Mouse (Mus musculus) heart, embryonic 10.5 days (tissue): ENCODE measurements around the gene Kcnh2. TPM values are rescaled to one million over a fixed set of nuclear protein-coding genes. Genes with fewer than 3 reads are reported as not detected.

Experiments used
- DNase-seq: peaks from one replicate; pipeline ENCODE4 v3.0.0-alpha.2; 2017; ENCODE audit warnings: low spot score
- H3K27ac ChIP-seq: fragments of 300-500 bp; sonication (generic); 2 replicates; pipeline ENCODE4 v1.5.1; 2016; ENCODE audit warnings: mild to moderate bottlenecking
- H3K27me3 ChIP-seq: fragments of 300-500 bp; sonication (generic); 2 replicates; pipeline ENCODE4 v1.6.1; 2016; ENCODE audit warnings: mild to moderate bottlenecking; ENCODE audit not compliant: poor library complexity, insufficient read depth, severe bottlenecking
- H3K36me3 ChIP-seq: fragments of 300-500 bp; sonication (generic); 2 replicates; pipeline ENCODE4 v1.6.1; 2016; ENCODE audit warnings: mild to moderate bottlenecking, moderate library complexity
- H3K4me1 ChIP-seq: fragments of 300-500 bp; sonication (generic); 2 replicates; pipeline ENCODE4 v1.6.1; 2016; ENCODE audit warnings: mild to moderate bottlenecking
- H3K4me3 ChIP-seq: fragments of 300-500 bp; sonication (generic); 2 replicates; pipeline ENCODE4 v1.5.1; 2016; ENCODE audit warnings: mild to moderate bottlenecking, moderate library complexity
- H3K9me3 ChIP-seq: fragments of 300-500 bp; sonication (generic); 2 replicates; pipeline ENCODE4 v1.6.1; 2016; ENCODE audit warnings: mild to moderate bottlenecking, moderate library complexity
- WGBS: fragments of 180-500 bp; shearing (Covaris S2); methylation state at CpG from one replicate; pipeline ENCODE4 v1.1.7; 2016; 5-methylcytosine and 5-hydroxymethylcytosine counted together
- polyA plus RNA-seq: library from polyadenylated mRNA; unstranded; fragments of >200 nt; fragmentation: Nextera tagmentation; extraction: Ambion mirVana; gene quantifications from 2 replicates; pipeline ENCODE4 v1.2.1, GENCODE M21; 2016

Kcnh2 gene
- polyA plus RNA-seq, 1 experiment from 2014 or later: 28.8 TPM

DNA sequence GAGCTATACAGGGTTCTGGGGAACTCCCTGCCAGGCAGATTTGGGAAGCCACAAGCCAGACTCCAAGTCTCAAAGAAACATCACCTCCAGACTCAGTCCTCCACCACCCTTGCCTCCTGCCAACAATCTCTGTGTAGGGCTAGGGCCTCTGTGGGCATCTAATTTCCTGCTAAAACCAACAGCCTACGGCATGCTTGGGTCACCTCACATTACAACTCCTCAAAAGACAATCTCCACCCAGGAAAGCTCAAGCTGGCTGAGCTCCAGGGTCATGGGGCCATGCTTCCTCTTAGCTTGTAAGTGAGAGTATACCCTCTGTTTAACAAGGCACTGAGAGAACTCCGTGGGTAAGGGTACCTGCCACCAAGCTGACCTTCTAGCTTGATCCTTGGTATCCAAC is 13.6 kb downstream of the Kcnh2 start:
- DNase-seq: no peak
- 37% methylated on average over 2 of the region's 2 CpGs for WGBS
- H3K4me3 ChIP-seq: peak overlapping the region; percentile 30
- H3K36me3 ChIP-seq: peaks cover 22% of the 10 kb centered on the region
- peaks cover 88% of the 10 kb centered on the region for H3K4me1 ChIP-seq
- H3K9me3 ChIP-seq: no peaks in the 10 kb centered on the region
- no peaks in the 10 kb centered on the region for H3K27me3 ChIP-seq
- H3K27ac ChIP-seq: peak overlapping the region; percentile 79

DNA sequence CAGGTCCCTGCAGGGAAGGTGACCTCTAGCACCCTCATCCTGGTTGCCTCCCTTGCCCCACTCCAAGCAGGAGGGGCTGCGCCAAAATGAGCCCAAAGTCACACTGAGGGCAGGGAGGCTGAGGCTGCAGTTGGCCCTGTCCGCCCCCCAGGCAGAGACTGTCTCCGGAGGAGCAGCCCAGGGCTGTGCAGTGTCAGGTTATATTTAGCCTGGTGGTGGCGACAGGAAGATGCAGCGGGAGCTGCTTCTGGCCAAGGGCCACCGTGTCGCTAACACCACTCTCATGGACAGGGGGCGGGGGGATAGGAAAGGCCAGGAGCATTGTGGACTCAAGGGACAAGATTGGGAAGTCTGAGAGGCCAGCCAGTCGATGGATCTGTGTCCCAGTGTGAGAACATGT is 14.0 kb downstream of the Kcnh2 start:
- peak overlapping the region; percentile 30 for H3K4me3 ChIP-seq
- peaks cover 26% of the 10 kb centered on the region for H3K36me3 ChIP-seq
- H3K4me1 ChIP-seq: peaks cover 87% of the 10 kb centered on the region
- WGBS: 10% methylated on average over 9 of the region's 9 CpGs
- no peaks in the 10 kb centered on the region for H3K27me3 ChIP-seq
- peak; percentile 95 for DNase-seq
- no peaks in the 10 kb centered on the region for H3K9me3 ChIP-seq
- peak overlapping the region; percentile 79 for H3K27ac ChIP-seq

DNA sequence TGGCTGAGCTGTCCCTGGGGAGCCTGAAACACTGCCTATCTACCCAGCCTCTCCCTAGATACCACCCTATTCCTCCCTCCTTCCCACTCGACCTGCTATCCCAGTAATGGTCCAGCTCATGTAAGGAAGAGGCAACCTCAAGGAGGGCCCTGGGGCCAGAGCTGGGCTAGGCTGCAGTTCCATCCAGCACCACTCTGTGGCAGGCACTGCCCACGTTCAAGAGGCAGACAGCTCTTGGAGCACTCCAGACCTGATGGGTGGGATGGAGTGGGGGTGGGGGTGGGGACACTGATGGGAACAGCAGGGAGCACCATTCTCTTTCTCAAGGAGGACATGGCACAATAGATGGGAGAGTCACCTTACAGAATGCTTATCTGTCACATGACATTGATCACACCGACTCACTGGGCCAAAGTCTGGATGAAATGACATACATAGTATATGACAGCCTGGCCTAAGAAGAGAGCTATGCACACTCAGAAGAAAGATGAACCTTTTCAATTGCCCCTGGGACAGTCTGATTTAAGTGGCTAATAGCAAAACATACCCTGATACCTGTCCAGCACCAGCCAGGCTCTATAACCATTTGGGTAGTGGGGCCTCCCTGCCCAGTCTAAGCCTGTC is 15.4 kb downstream of the Kcnh2 start:
- 19% methylated on average over 3 of the region's 3 CpGs for WGBS
- H3K27me3 ChIP-seq: no peaks in the 10 kb centered on the region
- H3K9me3 ChIP-seq: no peaks in the 10 kb centered on the region
- DNase-seq: peak; percentile 91
- H3K36me3 ChIP-seq: peaks cover 40% of the 10 kb centered on the region
- peaks cover 87% of the 10 kb centered on the region for H3K4me1 ChIP-seq
- peak overlapping the region; percentile 83 for H3K27ac ChIP-seq
- H3K4me3 ChIP-seq: no peak overlapping the region

DNA sequence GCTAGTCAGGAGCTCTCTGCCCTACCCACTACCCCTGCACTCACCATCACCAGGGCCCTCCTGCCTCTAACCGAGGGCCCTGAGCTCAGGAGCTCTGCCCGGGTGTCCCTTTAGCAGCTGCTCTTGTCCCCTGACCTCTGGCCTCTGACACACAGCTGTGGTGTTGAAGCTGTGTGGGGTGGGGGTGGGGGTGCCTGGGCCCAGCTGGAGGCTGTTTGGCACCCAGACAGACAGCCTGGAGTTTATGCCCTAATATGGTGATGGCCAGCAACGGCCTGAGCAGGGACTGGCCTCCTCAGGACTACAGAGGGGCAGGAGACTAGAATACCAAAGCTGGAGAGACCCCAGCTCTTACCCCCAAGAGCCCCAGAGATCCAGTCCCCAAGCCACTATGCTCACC is 16.7 kb downstream of the Kcnh2 start:
- peak overlapping the region; percentile 83 for H3K27ac ChIP-seq
- DNase-seq: no peak
- 16% methylated on average over 3 of the region's 3 CpGs for WGBS
- H3K27me3 ChIP-seq: no peaks in the 10 kb centered on the region
- H3K4me1 ChIP-seq: peaks cover 94% of the 10 kb centered on the region
- H3K4me3 ChIP-seq: 0 out of 2 replicates have a peak overlapping the region, but pooled peaks have one; percentile 7
- peaks cover 46% of the 10 kb centered on the region for H3K36me3 ChIP-seq
- no peaks in the 10 kb centered on the region for H3K9me3 ChIP-seq

DNA sequence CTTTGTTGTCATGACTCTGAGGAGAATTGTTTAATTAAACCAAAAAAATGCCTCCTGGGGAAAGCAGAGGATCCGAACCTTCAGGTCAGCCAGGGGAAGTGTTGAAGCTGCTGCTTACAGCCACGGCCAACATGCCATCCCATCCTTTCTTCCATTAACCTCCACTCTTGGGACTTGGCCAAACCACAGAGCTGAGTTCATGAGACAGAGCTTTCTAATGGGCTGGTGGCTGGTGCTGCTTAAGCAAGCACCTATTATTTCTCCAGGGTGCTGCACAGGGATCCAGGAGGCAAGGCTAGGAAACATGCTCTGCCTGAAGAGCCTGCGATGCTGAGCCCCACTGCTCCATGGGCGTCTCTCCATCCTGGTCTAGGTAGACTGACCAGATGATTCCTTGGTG is 19.0 kb downstream of the Kcnh2 start:
- H3K4me1 ChIP-seq: peaks cover 94% of the 10 kb centered on the region
- no peaks in the 10 kb centered on the region for H3K27me3 ChIP-seq
- no peak overlapping the region for H3K4me3 ChIP-seq
- H3K9me3 ChIP-seq: no peaks in the 10 kb centered on the region
- no peak for DNase-seq
- H3K27ac ChIP-seq: no peak overlapping the region
- 81% methylated on average over 4 of the region's 4 CpGs for WGBS
- H3K36me3 ChIP-seq: peaks cover 49% of the 10 kb centered on the region

DNA sequence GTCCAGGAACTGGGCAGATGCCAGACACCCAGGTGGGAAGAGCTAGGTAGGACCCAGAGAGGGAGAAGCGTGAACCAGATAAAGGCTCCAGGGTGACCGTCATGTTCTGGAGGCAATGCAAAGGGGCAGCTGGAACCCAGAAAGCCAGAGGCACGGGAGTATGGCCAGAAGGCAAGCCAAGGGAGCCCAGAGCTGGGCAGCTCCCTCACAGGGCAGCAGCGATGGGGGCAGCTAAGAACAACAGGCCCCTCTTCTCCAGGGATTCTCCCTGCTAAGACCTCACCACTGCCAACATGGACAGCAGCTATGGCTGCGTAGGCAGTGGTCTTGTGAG is 21.5 kb downstream of the Kcnh2 start:
- Histone ChIP-seq H3K27ac (peak overlapping the region; percentile 90), H3K9me3 (no peaks in the 10 kb centered on the region), H3K4me1 (peaks cover 92% of the 10 kb centered on the region), H3K27me3 (peaks cover 14% of the 10 kb centered on the region), H3K36me3 (peaks cover 67% of the 10 kb centered on the region), H3K4me3 (peak overlapping the region; percentile 51)
- no peak for DNase-seq
- WGBS: 33% methylated on average over 5 of the region's 5 CpGs

DNA sequence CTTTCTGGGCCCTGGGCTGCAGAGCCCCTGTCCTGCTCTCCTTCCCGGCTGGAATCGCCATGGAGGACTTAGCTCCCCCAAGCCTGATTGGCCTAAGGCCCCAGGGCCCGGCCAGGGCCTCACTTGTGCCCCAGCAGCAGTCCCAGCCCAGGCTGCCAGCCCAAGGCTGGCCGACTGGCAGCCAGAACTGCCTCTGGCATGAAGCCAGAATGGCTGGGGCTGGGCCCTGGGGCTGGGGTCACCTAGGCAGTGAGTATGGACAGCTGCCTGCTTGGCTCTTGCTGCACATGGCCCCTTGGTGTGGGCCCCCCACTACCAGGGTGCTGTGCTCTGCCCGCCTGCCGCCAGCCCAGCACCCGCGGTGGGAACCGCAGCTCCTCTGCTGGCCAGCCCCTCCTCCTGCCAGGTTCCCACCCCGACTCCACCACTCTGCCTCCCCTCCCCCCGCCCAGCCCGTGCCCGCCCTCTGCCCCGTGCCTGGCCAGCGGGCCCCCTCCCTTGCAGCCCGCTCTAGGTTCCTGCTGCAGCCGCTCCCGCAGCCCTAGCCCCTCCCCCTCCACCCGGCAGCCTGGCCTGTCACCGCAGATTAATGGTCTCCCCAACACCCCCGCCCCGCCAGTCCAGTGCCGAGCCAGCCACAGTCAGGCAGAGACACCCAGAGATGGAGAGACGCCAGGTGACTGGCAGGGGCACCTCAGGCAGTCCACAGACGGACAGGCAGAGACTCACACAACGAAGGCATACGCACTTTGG is 22.0 kb downstream of the Kcnh2 start:
- DNase-seq: peak; percentile 91
- Histone ChIP-seq H3K4me3 (peak overlapping the region; percentile 51), H3K9me3 (no peaks in the 10 kb centered on the region), H3K27ac (peak overlapping the region; percentile 90), H3K36me3 (peaks cover 73% of the 10 kb centered on the region), H3K27me3 (peaks cover 20% of the 10 kb centered on the region), H3K4me1 (peaks cover 90% of the 10 kb centered on the region)
- WGBS: 6% methylated on average over 26 of the region's 27 CpGs

DNA sequence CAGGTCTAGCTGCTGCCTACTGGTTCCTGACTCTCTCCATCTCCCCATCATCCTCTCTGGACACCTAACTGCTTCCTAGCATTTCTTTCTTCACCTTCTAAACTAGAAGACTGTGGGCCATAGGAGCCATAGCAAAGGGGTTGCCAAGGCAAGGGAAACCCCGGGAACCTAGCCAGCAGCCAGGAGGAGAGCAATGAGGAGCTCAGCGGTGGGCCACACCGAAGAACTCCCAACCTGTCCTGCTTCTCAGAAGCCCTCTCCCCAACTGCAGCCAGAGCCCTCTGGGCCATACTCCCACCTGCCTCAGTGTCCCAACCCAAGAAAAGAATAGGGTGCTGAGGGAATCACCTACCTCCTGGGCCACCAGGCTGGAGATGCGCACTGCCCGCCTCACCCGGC is 22.6 kb downstream of the Kcnh2 start:
- Histone ChIP-seq H3K27me3 (peaks cover 26% of the 10 kb centered on the region), H3K9me3 (no peaks in the 10 kb centered on the region), H3K4me3 (peak overlapping the region; percentile 51), H3K27ac (peak overlapping the region; percentile 90), H3K36me3 (peaks cover 79% of the 10 kb centered on the region), H3K4me1 (peaks cover 88% of the 10 kb centered on the region)
- DNase-seq: no peak
- WGBS: 82% methylated on average over 6 of the region's 6 CpGs

DNA sequence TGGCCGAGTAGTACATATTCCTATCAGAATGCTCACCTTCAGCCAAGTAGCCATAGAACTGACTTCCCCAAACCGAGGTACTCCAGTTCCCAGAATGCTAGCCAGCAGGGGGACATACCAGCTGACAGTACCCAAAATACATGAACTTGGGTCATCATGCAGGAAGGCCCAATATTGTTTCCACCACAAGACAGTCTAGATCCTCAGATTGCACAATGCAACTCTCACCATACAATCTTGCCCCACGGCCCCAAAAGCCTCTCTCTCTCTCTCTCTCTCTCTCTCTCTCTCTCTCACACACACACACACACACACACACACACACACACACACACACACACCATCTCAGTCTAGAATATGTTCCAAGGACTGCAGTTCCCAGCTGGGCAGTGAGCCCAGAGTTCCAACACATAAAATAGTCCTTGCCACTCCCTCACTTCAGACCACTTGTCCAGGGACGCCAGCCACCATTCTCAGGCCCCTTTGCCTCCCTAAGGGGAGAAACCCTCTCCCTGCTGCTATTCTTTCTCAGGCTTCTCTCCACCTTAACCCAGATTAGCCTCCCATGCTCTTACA is 24.5 kb downstream of the Kcnh2 start:
- Histone ChIP-seq H3K4me1 (peaks cover 92% of the 10 kb centered on the region), H3K27me3 (peaks cover 31% of the 10 kb centered on the region), H3K27ac (peak overlapping the region; percentile 49), H3K9me3 (no peaks in the 10 kb centered on the region), H3K4me3 (no peak overlapping the region), H3K36me3 (peaks cover 82% of the 10 kb centered on the region)
- DNase-seq: no peak
- WGBS: 68% methylated on average over 4 of the region's 4 CpGs

DNA sequence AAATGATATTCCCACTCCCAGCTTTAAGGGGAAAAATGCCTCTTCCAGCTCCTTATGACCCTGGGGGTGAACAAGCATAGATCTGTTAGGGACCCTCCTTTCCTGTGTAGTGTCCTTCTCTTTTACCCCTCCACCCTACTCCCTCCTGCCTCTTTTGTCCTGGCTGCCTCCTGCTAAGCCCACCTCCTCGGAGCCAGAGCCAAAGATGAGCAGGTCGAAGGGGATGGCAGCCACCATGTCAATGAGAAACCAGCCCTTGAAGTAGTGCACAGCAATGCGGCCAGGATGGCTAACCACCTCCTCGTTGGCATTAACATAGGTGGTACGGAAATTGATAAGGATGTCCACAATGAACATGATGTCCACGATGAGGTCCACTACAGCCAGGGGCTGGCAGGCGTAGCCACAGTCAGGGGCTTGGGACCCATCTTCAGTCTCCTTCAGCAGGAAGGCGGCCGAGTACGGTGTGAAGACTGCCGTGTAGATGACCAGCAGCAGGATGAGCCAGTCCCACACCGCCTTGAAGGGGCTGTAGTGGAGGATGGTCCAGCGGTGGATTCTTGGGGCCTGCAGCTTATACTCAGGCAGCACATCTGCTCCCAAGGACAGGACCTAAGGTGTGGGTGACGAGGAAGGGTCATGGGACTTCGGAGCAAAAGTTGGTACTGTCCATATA is 25.1 kb downstream of the Kcnh2 start:
- Histone ChIP-seq H3K27ac (0 out of 2 replicates have a peak overlapping the region, but pooled peaks have one; percentile 49), H3K27me3 (peaks cover 31% of the 10 kb centered on the region), H3K9me3 (no peaks in the 10 kb centered on the region), H3K4me1 (peaks cover 92% of the 10 kb centered on the region), H3K4me3 (no peak overlapping the region), H3K36me3 (peaks cover 82% of the 10 kb centered on the region)
- peak; percentile 76 for DNase-seq
- WGBS: 76% methylated on average over 15 of the region's 15 CpGs

DNA sequence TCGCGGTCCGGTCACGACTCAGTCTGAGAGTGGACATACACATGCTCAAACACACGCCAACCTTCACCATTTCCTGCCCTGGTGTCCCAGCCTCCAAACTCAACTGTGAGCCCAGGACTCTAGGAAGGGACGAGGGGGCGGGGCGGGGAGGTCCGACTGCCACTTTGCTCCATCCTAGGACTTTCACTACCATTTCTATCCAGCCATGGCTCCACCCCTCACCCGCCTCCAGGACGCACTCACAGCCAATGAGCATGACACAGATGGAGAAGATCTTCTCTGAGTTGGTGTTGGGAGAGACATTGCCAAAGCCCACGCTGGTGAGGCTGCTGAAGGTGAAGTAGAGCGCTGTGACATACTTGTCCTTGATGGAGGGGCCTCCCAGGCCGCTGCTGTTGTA is 26.2 kb downstream of the Kcnh2 start:
- Histone ChIP-seq H3K27me3 (peaks cover 31% of the 10 kb centered on the region), H3K27ac (0 out of 2 replicates have a peak overlapping the region, but pooled peaks have one; percentile 37), H3K9me3 (no peaks in the 10 kb centered on the region), H3K36me3 (peaks cover 83% of the 10 kb centered on the region), H3K4me1 (peaks cover 92% of the 10 kb centered on the region), H3K4me3 (no peak overlapping the region)
- WGBS: 31% methylated on average over 14 of the region's 14 CpGs
- DNase-seq: no peak

DNA sequence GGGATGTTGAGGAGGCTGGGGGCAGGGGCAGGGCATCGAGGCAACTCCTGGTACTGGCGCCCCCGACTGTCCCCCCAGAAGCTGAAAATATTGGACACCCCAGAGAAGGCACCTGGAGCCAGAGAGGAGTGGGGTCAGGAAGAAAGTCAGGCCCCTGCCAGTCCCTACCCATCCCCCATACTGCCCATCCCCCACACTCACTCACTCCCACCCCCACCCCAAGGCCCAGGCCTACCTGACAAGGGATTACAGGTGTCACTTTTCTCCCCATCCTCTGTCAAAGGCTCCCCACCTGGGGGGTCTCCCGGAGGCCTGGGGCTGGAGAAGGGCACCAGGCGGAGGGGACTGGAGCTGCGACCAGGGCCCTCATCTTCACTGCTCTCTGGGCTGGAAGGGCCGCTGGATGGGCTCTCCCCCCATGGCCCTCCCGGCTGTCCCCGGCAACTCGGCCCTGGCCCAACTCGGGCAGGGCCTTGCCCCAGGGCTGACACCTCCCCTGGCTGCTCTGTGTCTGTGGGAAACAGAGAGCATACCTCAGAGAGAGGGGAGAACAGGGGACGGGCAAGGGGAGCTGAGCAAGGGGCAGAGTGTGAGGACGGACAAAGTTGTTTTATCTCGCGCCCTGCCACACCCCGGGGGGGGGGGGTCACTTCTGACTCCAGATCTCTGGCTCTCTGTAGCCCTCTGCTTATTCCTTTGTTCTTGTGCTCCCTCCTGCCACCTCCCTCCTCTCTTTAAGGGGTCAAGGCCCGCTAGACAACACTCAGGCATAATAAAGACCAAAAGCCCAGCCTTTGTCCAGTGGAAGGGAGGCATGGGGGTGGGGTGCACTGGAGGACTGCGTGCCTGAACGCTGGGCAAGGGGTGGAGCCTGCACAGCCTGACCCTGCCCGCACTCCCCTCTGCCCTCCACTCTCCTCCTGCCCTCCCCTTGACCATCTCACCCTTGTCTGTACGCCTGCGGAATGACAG is 29.4 kb downstream of the Kcnh2 start:
- peak overlapping the region; percentile 32 for H3K4me3 ChIP-seq
- H3K4me1 ChIP-seq: peaks cover 67% of the 10 kb centered on the region
- peaks cover 31% of the 10 kb centered on the region for H3K27me3 ChIP-seq
- DNase-seq: no peak
- H3K36me3 ChIP-seq: peaks cover 86% of the 10 kb centered on the region
- H3K27ac ChIP-seq: peak overlapping the region; percentile 83
- H3K9me3 ChIP-seq: no peaks in the 10 kb centered on the region
- WGBS: 8% methylated on average over 22 of the region's 22 CpGs
